Mouse (Mus musculus) C2C12 (cell line): ENCODE measurements at regions not wholly inside any gene's neighbourhood (a gene's known extent, or its start where the extent isn't known, plus 50 kb on each side); places are given as distances from the start of the nearest gene placed in this dataset.

Experiments
- CEBPB ChIP-seq: IDR thresholded peaks from one replicate; pipeline ENCODE4 v1.6.1; 2011; ENCODE audit warnings: low read depth, mild to moderate bottlenecking, control low read depth, moderate library complexity
- CTCF ChIP-seq: IDR thresholded peaks from one replicate; pipeline ENCODE4 v1.5.1; 2011; ENCODE audit not compliant: control insufficient read depth, insufficient read depth, insufficient read length
- FOSL1 ChIP-seq: IDR thresholded peaks from one replicate; pipeline ENCODE4 v1.8.0; 2011; ENCODE audit warnings: mild to moderate bottlenecking, low read length; ENCODE audit not compliant: poor library complexity, insufficient read depth, severe bottlenecking
- MAX ChIP-seq: IDR thresholded peaks from one replicate; pipeline ENCODE4 v1.6.1; 2011; ENCODE audit warnings: mild to moderate bottlenecking, control low read depth
- MYOD1 ChIP-seq: IDR thresholded peaks from one replicate; pipeline ENCODE4 v1.6.1; 2011; ENCODE audit warnings: low read depth; ENCODE audit not compliant: control insufficient read depth, insufficient read length
- MYOG ChIP-seq: IDR thresholded peaks from one replicate; pipeline ENCODE4 v1.6.1; 2011; ENCODE audit not compliant: control insufficient read depth, insufficient read length; ENCODE audit errors: extremely low read depth
- USF1 ChIP-seq: IDR thresholded peaks from one replicate; pipeline ENCODE4 v1.6.1; 2011; ENCODE audit warnings: low read depth, mild to moderate bottlenecking, control low read depth, moderate library complexity

GRCm38 (mm10) chr4:56261992-56262391 is 477.9 kb upstream of the Gm26657 start:
- TF ChIP-seq MAX (no peak), CEBPB (no peak), MYOD1 (no peak), CTCF (no peak), FOSL1 (no peak), USF1 (no peak), MYOG (no peak)
